Mouse (Mus musculus) hindbrain, embryonic 12.5 days (tissue): ENCODE measurements around the gene Ccdc115. TPM values are rescaled to one million over a fixed set of nuclear protein-coding genes. Genes with fewer than 3 reads are reported as not detected.

Source experiments
- ATAC-seq: fragments of 200-750 bp; cut with Nextera tagmentation; 2 replicates; pipeline ENCODE4 v1.8.0; 2017; ENCODE audit warnings: moderate TSS enrichment; ENCODE audit not compliant: low FRiP score
- H3K27ac ChIP-seq: fragments of 300-500 bp; sonication (generic); 2 replicates; pipeline ENCODE4 v1.5.1; 2016; ENCODE audit warnings: mild to moderate bottlenecking
- H3K27me3 ChIP-seq: fragments of 300-500 bp; sonication (generic); 2 replicates; pipeline ENCODE4 v1.6.1; 2016; ENCODE audit warnings: mild to moderate bottlenecking
- H3K36me3 ChIP-seq: fragments of 300-500 bp; sonication (generic); 2 replicates; pipeline ENCODE4 v1.6.1; 2016; ENCODE audit warnings: mild to moderate bottlenecking
- H3K4me1 ChIP-seq: fragments of 300-500 bp; sonication (generic); 2 replicates; pipeline ENCODE4 v1.6.1; 2016
- H3K4me2 ChIP-seq: fragments of 300-500 bp; sonication (generic); replicated peaks from 2 replicates; pipeline ENCODE4 v1.6.1; 2016; ENCODE audit warnings: mild to moderate bottlenecking
- H3K4me3 ChIP-seq: fragments of 300-500 bp; sonication (generic); 2 replicates; pipeline ENCODE4 v1.5.1; 2016; ENCODE audit warnings: mild to moderate bottlenecking
- H3K9ac ChIP-seq: fragments of 300-500 bp; sonication (generic); 2 replicates; pipeline ENCODE4 v1.6.1; 2016; ENCODE audit warnings: mild to moderate bottlenecking, moderate library complexity
- H3K9me3 ChIP-seq: fragments of 300-500 bp; sonication (generic); replicated peaks from 2 replicates; pipeline ENCODE4 v1.6.1; 2016; ENCODE audit warnings: mild to moderate bottlenecking
- WGBS: fragments of 180-500 bp; shearing (Covaris S2); methylation state at CpG from one replicate; pipeline ENCODE4 v1.1.7; 2016; 5-methylcytosine and 5-hydroxymethylcytosine counted together
- microRNA-seq: library from miRNA; unstranded; fragments of <30 nt; microRNA quantifications from one replicate; pipeline ENCODE4, GENCODE M21; 2017
- polyA plus RNA-seq: library from polyadenylated mRNA; unstranded; fragments of >200 nt; fragmentation: Nextera tagmentation; extraction: Ambion mirVana; gene quantifications from 2 replicates; pipeline ENCODE4 v1.2.1, GENCODE M21; 2016

Ccdc115 gene
- polyA plus RNA-seq, 1 experiment from 2014 or later: 62.9 TPM

DNA sequence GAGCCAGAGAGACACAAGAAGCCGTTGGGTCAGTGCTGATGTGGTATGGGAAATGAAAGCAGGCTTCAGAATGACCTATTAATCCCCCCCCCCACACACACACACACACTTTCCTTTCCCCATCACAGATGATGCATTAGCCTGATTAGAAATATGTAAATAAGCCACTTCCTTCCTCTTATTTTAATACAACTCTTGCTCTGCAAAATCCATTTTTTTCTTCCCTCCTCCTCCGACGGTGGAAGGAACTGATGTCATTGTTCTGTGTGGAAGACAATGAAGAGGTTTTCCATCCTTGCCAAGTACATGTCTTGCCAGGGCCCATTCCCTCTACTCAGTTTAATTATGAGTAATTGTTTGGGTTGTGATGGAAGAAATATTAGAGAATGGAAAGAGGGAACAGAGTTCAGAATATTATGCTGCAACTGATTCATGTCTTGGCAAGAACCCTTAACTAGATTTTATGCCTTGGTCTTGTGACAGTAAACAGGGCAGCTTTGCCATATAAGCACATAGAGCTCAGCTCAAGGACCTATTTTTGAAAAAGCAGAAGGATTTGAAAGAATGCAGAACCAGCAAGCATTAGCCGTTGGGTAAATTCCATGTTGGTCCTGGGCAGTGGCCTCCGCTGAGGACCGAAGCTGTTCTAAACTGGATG is 50.1 kb downstream of the Ccdc115 start:
- WGBS: 85% methylated on average over 6 of the region's 6 CpGs

DNA sequence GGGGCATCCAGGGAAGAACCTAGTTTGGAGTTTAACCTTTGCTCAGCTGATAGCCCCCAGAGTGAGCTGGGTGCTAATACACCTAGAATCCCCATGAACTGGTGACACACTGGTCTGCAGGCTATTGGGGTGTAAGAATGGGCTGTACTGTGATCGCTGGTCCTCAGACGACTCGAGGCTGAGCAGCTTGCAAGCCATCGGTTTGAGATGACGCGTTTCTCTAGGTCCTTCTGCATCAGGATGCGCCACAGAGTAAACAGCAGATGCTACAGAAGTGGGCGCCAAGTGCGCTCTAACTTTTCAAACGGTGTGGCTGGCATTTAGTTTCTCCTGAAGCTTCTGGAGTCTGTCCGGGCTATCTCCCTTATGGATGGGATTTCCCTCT is 50.6 kb downstream of the Ccdc115 start:
- 90% methylated on average over 11 of the region's 11 CpGs for WGBS
- 0 out of 2 replicates have a peak, but pooled peaks cover 2% of the 10 kb centered on the region for H3K4me1 ChIP-seq
- no peak overlapping the region for H3K9ac ChIP-seq
- no peak overlapping the region for H3K4me2 ChIP-seq
- H3K9me3 ChIP-seq: no peaks in the 10 kb centered on the region
- H3K27ac ChIP-seq: no peak overlapping the region
- no peaks in the 10 kb centered on the region for H3K27me3 ChIP-seq
- H3K4me3 ChIP-seq: no peak overlapping the region
- H3K36me3 ChIP-seq: no peaks in the 10 kb centered on the region
- ATAC-seq: no peak

More for the DNA sequence above, 50.1 kb downstream of the Ccdc115 start:
- 0 out of 2 replicates have a peak, but pooled peaks cover 2% of the 10 kb centered on the region for H3K4me1 ChIP-seq
- no peaks in the 10 kb centered on the region for H3K9me3 ChIP-seq
- no peaks in the 10 kb centered on the region for H3K27me3 ChIP-seq
- no peak for ATAC-seq
- H3K4me2 ChIP-seq: no peak overlapping the region
- no peak overlapping the region for H3K27ac ChIP-seq
- H3K36me3 ChIP-seq: no peaks in the 10 kb centered on the region
- no peak overlapping the region for H3K4me3 ChIP-seq
- no peak overlapping the region for H3K9ac ChIP-seq

- no peaks in the 10 kb centered on the region for H3K27me3 ChIP-seq
- 0 out of 2 replicates have a peak, but pooled peaks cover 2% of the 10 kb centered on the region for H3K4me1 ChIP-seq
- WGBS: 58% methylated on average over 12 of the region's 12 CpGs
- H3K36me3 ChIP-seq: no peaks in the 10 kb centered on the region
- H3K9me3 ChIP-seq: no peaks in the 10 kb centered on the region
- H3K4me2 ChIP-seq: no peak overlapping the region
- no peak overlapping the region for H3K27ac ChIP-seq
- no peak for ATAC-seq
- no peak overlapping the region for H3K4me3 ChIP-seq
- no peak overlapping the region for H3K9ac ChIP-seq
These were observed 51.8 kb downstream of the Ccdc115 start for GRCm38 (mm10) chr1:34387346-34388327.

Small RNA genes lying within 50 kb of the gene (microRNA-seq; reads per million reads assigned to microRNA genes)
- gene Mir5103: 4.6 reads per million, percentile 11 among the genes with 10 or more reads in this experiment

Other genes with a start within 250 kb of the Ccdc115 start
- gene Imp4, start 179 bp upstream of the Ccdc115 start, polyA plus RNA-seq: 69.7 and 70.1 TPM in 2 replicates
- gene Ptpn18, start 20.1 kb upstream of the Ccdc115 start, polyA plus RNA-seq: 6.9 and 12.0 TPM in 2 replicates
- gene Prss39, start 58.7 kb upstream of the Ccdc115 start, polyA plus RNA-seq: not detected in 2 replicates
- not detected in 2 replicates for gene Cfc1, start 96.0 kb upstream of the Ccdc115 start, polyA plus RNA-seq
- not detected in 2 replicates for gene Prss40, start 121.3 kb upstream of the Ccdc115 start, polyA plus RNA-seq
- 11.4 and 12.8 TPM in 2 replicates for gene Amer3, start 140.0 kb upstream of the Ccdc115 start, polyA plus RNA-seq